Mouse (Mus musculus): ENCODE measurements at regions not wholly inside any gene's neighbourhood (a gene's known extent, or its start where the extent isn't known, plus 50 kb on each side); places are given as distances from the start of the nearest gene placed in this dataset.

- DNase-seq (ENCODE audit: low spot score) = no peak
Measured at GRCm38 (mm10) chr15:69222391-69222790, 2721.7 kb upstream of the Lrrc6 start.

Data from gastrocnemius, adult 18-20 months (tissue).